Mouse (Mus musculus) bone marrow, adult 2 months (tissue): ENCODE results near the gene Megf8.

Experiments
- CTCF ChIP-seq: fragments of 200-500 bp; IDR thresholded peaks from 2 replicates; pipeline ENCODE4 v1.5.1; 2011; ENCODE audit warnings: low read length, control low read depth; ENCODE audit not compliant: control insufficient read depth, insufficient read depth
- POLR2A ChIP-seq: fragments of 200-500 bp; IDR thresholded peaks from 2 replicates; pipeline ENCODE4 v1.6.1; 2011; ENCODE audit warnings: low read depth, mild to moderate bottlenecking, control low read depth, low read length, borderline replicate concordance; ENCODE audit not compliant: control insufficient read depth

DNA sequence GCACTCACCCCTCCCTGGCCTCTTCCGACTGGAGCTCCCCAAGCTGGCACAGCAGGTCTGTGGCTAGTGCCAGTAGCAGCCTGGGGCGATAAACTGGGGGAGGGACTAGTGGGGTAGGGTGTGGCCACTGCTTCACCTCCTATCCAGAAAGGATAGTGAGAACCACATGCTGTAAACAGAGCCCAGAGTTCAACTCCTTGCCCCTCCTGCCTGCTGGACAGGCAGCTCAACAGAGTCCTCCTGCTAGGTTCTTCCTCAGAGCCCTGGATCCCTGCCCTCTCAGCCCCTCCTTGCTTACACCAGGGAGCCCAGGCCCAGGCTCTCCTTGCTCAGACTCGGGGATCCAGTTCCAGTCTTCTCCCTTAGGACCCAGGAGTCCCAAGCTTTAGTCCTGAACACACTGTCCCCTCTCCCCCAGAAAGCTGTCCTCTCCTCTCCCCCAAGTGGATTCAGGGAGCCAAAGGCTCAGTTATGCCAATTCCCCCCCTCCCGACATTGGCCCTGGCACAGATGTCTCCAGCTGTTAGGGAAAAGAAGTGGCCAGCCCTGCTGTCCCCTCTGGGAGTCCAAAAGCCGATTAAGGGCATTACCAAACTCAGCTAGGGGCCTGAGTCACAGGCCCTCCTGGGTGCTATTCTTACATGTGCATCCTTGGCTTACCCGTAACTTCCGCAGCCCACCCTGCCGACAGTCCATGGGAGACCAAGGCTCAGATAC is 73.2 kb downstream of the Megf8 start:
- TF ChIP-seq CTCF (no peak), POLR2A (no peak)
